Mouse (Mus musculus) liver, embryonic 14.5 days (tissue): ENCODE data around the gene Dcaf11. TPM values are rescaled to one million over a fixed set of nuclear protein-coding genes. Genes with fewer than 3 reads are reported as not detected.

Experiments used
- ATAC-seq: fragments of 200-750 bp; cut with Nextera tagmentation; 2 replicates; pipeline ENCODE4 v1.8.0; 2017; ENCODE audit warnings: moderate number of reproducible peaks, mild to moderate bottlenecking, moderate library complexity; ENCODE audit not compliant: insufficient read depth
- DNase-seq, 3 experiments: peaks; one replicate each; pipeline ENCODE4 v3.0.0-alpha.2; 2012 to 2013; ENCODE audit warnings: low read depth in 3 of 3, low spot score in 3 of 3
- H3K27ac ChIP-seq: fragments of 300-500 bp; sonication (generic); 2 replicates; pipeline ENCODE4 v1.5.1; 2014; ENCODE audit warnings: moderate library complexity, mild to moderate bottlenecking, control low read depth, inconsistent platforms
- H3K27me3 ChIP-seq: fragments of 300-500 bp; sonication (generic); 2 replicates; pipeline ENCODE4 v1.6.1; 2014; ENCODE audit warnings: mild to moderate bottlenecking, low read length, moderate library complexity; ENCODE audit not compliant: control insufficient read depth, insufficient read depth
- H3K36me3 ChIP-seq: fragments of 300-500 bp; sonication (generic); replicated peaks from 2 replicates; pipeline ENCODE4 v1.6.1; 2014; ENCODE audit warnings: low read depth; ENCODE audit not compliant: control insufficient read depth, insufficient read depth
- H3K4me1 ChIP-seq, 2 experiments: fragments of 200-500 bp in 1 of 2; fragments of 300-500 bp in 1 of 2; sonication (generic) in 1 of 2; replicated peaks; 2 replicates each; pipeline ENCODE4 v1.6.1; 2012 to 2014; ENCODE audit warnings: antibody characterized with exemption in 1 of 2, inconsistent platforms in 1 of 2, low read length in 1 of 2; ENCODE audit not compliant: control insufficient read depth in 2 of 2, insufficient read depth in 2 of 2
- H3K4me2 ChIP-seq: fragments of 300-500 bp; sonication (generic); 2 replicates; pipeline ENCODE4 v1.6.1; 2014; ENCODE audit warnings: low read depth, mild to moderate bottlenecking, control low read depth, moderate library complexity
- H3K4me3 ChIP-seq, 2 experiments: fragments of 200-500 bp in 1 of 2; fragments of 300-500 bp in 1 of 2; sonication (generic) in 1 of 2; 2 replicates each; pipeline ENCODE4 v1.5.1; 2012 to 2014; ENCODE audit warnings: low read depth in 2 of 2, low read length in 2 of 2, mild to moderate bottlenecking in 2 of 2, control low read depth in 1 of 2, inconsistent platforms in 1 of 2, moderate library complexity in 1 of 2; ENCODE audit not compliant: insufficient read depth in 1 of 2
- H3K9ac ChIP-seq: fragments of 300-500 bp; sonication (generic); replicated peaks from 2 replicates; pipeline ENCODE4 v1.6.1; 2014; ENCODE audit warnings: mild to moderate bottlenecking, control low read depth, moderate library complexity
- H3K9me3 ChIP-seq: fragments of 300-500 bp; sonication (generic); 2 replicates; pipeline ENCODE4 v1.6.1; 2016; ENCODE audit warnings: low read length, mixed read lengths; ENCODE audit not compliant: control insufficient read depth
- CTCF ChIP-seq: IDR thresholded peaks from 2 replicates; pipeline ENCODE4 v1.5.1; 2016; ENCODE audit warnings: antibody characterized with exemption, low read depth, control low read depth
- EP300 ChIP-seq: IDR thresholded peaks from 2 replicates; pipeline ENCODE4 v1.6.1; 2016; ENCODE audit warnings: antibody characterized with exemption, low read depth
- WGBS: fragments of 180-500 bp; shearing (Covaris S2); extraction: QIAGEN DNeasy Blood & Tissue Kit; methylation state at CpG from one replicate; pipeline ENCODE4 v1.1.7; 2014; ENCODE audit not compliant: insufficient replicate concordance; 5-methylcytosine and 5-hydroxymethylcytosine counted together
- polyA plus RNA-seq, 2 experiments: library from polyadenylated mRNA; depleted of rRNA in 1 of 2; stranded (reverse) in 1 of 2; unstranded in 1 of 2; fragments of >200 nt; fragmentation: Nextera tagmentation in 1 of 2; extraction: Ambion mirVana in 1 of 2; gene quantifications; 2 replicates each; pipeline versions ENCODE4 v1.2.1 to v1.2.3; 2012 to 2014

Gene Dcaf11
- polyA plus RNA-seq, 2 experiments, result 30.9 to 47.5 TPM

DNA sequence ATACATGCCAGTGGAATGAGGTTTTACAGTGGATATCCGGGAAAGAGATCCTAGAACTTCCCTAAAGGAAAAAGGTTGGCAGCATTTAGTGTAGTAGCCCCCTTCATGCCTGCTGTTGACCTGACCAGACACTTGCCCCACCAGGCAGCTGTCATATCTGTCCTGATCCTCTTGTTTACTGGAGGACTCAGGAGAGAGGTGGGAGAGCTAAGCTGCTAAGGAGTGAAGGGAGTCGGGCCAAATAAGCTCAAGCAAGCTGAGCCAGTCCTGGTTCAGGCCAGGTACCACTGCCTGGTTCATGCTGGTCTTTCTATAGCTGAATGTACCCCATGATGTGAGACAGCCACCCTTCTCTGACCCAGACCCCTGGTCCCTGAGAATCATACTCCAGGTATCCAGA, 33.1 kb upstream of the Dcaf11 start:
- no peaks in the 10 kb centered on the region for H3K9me3 ChIP-seq
- 50% methylated on average over 2 of the region's 2 CpGs for WGBS
- ATAC-seq (no peak), DNase-seq (no peak)
- H3K36me3 ChIP-seq, result no peaks in the 10 kb centered on the region
- H3K4me3 ChIP-seq, result no peak overlapping the region
- H3K27ac ChIP-seq, result no peak overlapping the region
- H3K27me3 ChIP-seq, result peaks cover 26% of the 10 kb centered on the region
- H3K9ac ChIP-seq, result no peak overlapping the region
- H3K4me1 ChIP-seq, result no peaks in the 10 kb centered on the region
- TF ChIP-seq CTCF, result no peak
- no peak for TF ChIP-seq EP300
- no peak overlapping the region for H3K4me2 ChIP-seq

DNA sequence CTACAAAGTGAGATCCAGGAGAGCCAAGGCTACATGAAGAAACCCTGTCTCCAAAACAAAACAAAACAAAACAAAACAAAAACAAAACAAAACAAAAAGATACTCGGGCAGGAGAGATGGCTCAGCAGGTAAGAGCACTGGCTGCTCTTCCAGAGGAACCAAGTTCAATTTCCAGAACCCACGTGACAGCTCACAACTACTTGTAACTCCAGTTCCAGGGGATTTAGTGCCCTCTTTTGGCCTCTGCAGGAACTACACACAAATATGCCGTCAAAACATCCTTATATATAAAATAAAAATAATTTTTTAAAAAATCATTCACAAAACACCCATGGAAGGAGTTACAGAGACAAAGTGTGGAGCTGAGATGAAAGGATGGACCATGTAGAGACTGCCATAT, 31.9 kb upstream of the Dcaf11 start:
- 10% methylated on average over 3 of the region's 3 CpGs for WGBS
- Histone ChIP-seq H3K9me3 (no peaks in the 10 kb centered on the region), H3K4me1 (no peaks in the 10 kb centered on the region), H3K9ac (no peak overlapping the region), H3K4me3 (no peak overlapping the region), H3K4me2 (no peak overlapping the region), H3K27me3 (peaks cover 13% of the 10 kb centered on the region), H3K27ac (no peak overlapping the region), H3K36me3 (no peaks in the 10 kb centered on the region)
- DNase-seq, result peak in 2 of 3 experiments; percentile 36 to 50
- no peak for ATAC-seq
- TF ChIP-seq EP300 (no peak), CTCF (peak; percentile 70)

DNA sequence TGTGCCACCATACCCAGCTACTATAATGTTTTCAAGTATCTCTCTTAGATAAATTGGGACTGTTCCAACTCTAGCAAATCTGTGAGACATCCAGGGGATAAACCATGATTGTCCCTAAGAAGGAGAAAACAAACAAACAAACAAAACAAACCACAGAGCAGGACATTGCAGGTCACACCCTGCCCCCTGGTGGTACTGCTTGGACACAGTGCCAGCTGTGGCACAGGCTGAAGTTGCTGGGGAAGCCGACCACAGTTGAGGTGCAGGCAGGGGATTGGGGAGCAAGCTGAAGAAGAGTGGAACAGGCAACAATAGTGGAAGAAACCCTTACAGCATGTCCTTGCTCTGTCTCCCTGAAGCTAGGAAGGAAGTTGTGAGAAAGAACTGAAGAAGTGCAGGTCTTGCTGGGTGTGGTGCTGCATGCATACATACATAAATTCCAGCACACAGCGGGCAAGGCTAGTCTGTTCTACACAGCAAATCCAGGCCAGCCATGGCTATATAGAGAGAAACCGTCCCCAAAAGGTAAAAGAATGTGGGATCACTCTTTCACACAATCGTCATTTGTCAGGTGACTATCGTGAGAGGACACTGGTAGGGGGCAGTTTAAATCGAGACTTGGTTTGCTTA, 23.6 kb upstream of the Dcaf11 start:
- ATAC-seq (no peak), DNase-seq (no peak)
- Histone ChIP-seq H3K36me3 (no peaks in the 10 kb centered on the region), H3K27me3 (no peaks in the 10 kb centered on the region), H3K4me2 (no peak overlapping the region), H3K9ac (no peak overlapping the region), H3K4me3 (no peak overlapping the region), H3K27ac (no peak overlapping the region), H3K9me3 (no peaks in the 10 kb centered on the region), H3K4me1 (peaks cover 17 to 22% of the 10 kb centered on the region in 2 experiments)
- WGBS, result 48% methylated on average over 6 of the region's 6 CpGs
- TF ChIP-seq EP300 (no peak), CTCF (peak; percentile 97)

DNA sequence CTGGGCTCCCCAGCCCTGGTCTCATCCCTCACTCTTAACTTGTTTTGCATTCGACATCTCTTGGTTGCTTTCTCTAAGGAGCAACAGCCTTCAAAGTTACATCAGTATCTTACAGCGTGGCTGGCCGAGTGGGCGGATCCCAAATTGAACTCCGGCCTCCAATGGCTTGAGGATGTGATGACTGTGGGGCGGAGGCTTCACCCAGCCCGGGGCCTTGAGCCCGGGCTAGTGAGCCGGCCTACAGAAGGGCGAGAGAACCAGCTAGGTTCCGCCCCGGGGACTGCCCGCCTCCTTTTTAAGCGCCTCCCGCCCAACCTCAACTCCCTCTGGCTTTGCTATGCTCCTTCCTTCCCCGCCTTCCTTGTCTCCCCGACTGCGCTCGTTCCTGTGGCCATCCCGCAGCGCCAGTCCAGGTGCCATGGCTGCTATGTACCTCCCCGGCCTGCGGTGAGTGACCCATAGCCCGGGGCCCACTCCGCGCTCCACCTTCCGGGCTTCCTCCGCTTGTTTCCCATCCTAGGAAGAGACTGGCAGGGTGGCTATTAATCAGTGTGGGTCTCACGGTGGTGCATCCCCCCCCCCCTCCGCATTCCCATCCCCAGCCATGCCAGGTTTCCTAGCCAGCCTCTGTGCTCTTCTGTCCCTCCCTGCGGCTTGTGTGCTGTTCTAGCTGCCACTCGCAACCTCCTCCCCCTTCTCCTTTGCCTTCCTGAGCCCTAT, 19.6 kb upstream of the Dcaf11 start, which contains the start of gene Pck2:
TSS of gene Pck2 (plus strand) at position 200 of the 720 bp plus-strand sequence.
- Histone ChIP-seq H3K27me3 (no peaks in the 10 kb centered on the region), H3K9me3 (no peaks in the 10 kb centered on the region), H3K4me3 (peak within 1 kb of the TSS; percentile 66 to 79), H3K27ac (peak within 1 kb of the TSS; percentile 86), H3K4me1 (peaks cover 20 to 30% of the 10 kb centered on the region in 2 experiments), H3K9ac (peak within 1 kb of the TSS; percentile 88), H3K4me2 (peak within 1 kb of the TSS; percentile 73), H3K36me3 (peaks cover 13% of the 10 kb centered on the region)
- under 1% methylated on average over 32 of the region's 32 CpGs for WGBS
- ATAC-seq (peak; percentile 96), DNase-seq (peak; percentile 92 to 94 (median 93))
- no peak for TF ChIP-seq CTCF
- TF ChIP-seq EP300, result no peak; the same call in 1 of the 2 replicates

DNA sequence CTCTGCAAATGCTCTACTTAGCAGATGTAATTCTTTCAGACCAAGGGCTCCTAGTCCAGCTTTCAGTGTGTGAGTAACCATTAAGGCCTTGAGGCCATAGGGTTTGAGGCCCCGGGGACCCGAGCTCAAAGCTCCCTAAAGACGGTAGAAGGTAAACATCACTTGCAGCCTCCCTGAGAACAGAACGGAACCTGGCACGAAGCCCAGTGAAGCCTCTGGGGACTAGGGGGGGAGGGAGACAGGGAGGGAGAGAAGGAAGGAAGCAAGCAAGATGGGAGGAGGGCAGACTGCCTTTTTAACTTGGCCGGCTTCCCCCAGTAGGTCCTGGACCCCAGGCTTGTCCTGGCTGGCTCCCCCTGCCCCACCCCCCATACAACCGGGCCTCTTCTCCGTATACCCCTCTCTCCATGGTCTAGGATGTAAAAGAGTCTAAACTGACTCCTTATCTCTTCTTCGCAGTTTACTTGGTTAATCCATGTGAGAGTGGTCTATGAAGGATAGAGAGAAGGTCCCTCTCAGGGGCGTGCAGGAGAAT, 19.0 kb upstream of the Dcaf11 start:
- WGBS, result 1% methylated on average over 10 of the region's 10 CpGs
- H3K4me3 ChIP-seq, result peak overlapping the region; percentile 66 to 79
- H3K9ac ChIP-seq, result peak overlapping the region; percentile 88
- no peaks in the 10 kb centered on the region for H3K9me3 ChIP-seq
- H3K4me1 ChIP-seq, result peaks cover 20 to 30% of the 10 kb centered on the region in 2 experiments
- H3K27ac ChIP-seq, result peak overlapping the region; percentile 86
- H3K27me3 ChIP-seq, result no peaks in the 10 kb centered on the region
- peak; percentile 35 for ATAC-seq
- no peak; the same call in 1 of the 2 replicates for TF ChIP-seq EP300
- no peak for TF ChIP-seq CTCF
- H3K36me3 ChIP-seq, result peaks cover 16% of the 10 kb centered on the region
- H3K4me2 ChIP-seq, result peak overlapping the region; percentile 73
- DNase-seq, result peak in 1 of 3 experiments; percentile 49
